Mouse (Mus musculus) midbrain, embryonic 14.5 days (tissue): ENCODE measurements around the gene Ppp1r12b. TPM values are rescaled to one million over a fixed set of nuclear protein-coding genes. Genes with fewer than 3 reads are reported as not detected.
A peak's percentile ranks its signal among the peaks of the same experiment; 100 is the strongest.

Experiments used
- ATAC-seq: fragments of 200-750 bp; cut with Nextera tagmentation; 2 replicates; pipeline ENCODE4 v1.8.0; 2017; ENCODE audit warnings: moderate number of reproducible peaks, moderate library complexity; ENCODE audit not compliant: low FRiP score, low TSS enrichment
- DNase-seq: peaks from one replicate; pipeline ENCODE4 v3.0.0-alpha.2; 2015
- H3K27ac ChIP-seq: fragments of 300-500 bp; sonication (generic); replicated peaks from 2 replicates; pipeline ENCODE4 v1.5.1; 2014; ENCODE audit warnings: mild to moderate bottlenecking, low read depth, low read length, moderate library complexity
- H3K27me3 ChIP-seq: fragments of 300-500 bp; sonication (generic); 2 replicates; pipeline ENCODE4 v1.6.1; 2014; ENCODE audit warnings: low read length, control low read depth, mixed read lengths; ENCODE audit not compliant: control insufficient read depth, insufficient read depth
- H3K36me3 ChIP-seq: fragments of 300-500 bp; sonication (generic); 2 replicates; pipeline ENCODE4 v1.6.1; 2014; ENCODE audit warnings: low read length, control low read depth; ENCODE audit not compliant: control insufficient read depth, insufficient read depth
- H3K4me1 ChIP-seq: fragments of 300-500 bp; sonication (generic); 2 replicates; pipeline ENCODE4 v1.6.1; 2014; ENCODE audit warnings: mild to moderate bottlenecking, antibody characterized with exemption, low read length, control low read depth; ENCODE audit not compliant: control insufficient read depth, insufficient read depth
- H3K4me2 ChIP-seq: fragments of 300-500 bp; sonication (generic); 2 replicates; pipeline ENCODE4 v1.6.1; 2014; ENCODE audit warnings: mild to moderate bottlenecking, low read length, moderate library complexity
- H3K4me3 ChIP-seq: fragments of 300-500 bp; sonication (generic); replicated peaks from 2 replicates; pipeline ENCODE4 v1.5.1; 2014; ENCODE audit warnings: low read depth, low read length
- H3K9ac ChIP-seq: fragments of 300-500 bp; sonication (generic); replicated peaks from 2 replicates; pipeline ENCODE4 v1.6.1; 2014; ENCODE audit warnings: mild to moderate bottlenecking, low read length, moderate library complexity
- H3K9me3 ChIP-seq: fragments of 300-500 bp; sonication (generic); 2 replicates; pipeline ENCODE4 v1.6.1; 2016; ENCODE audit warnings: low read length, control low read depth, mixed read lengths; ENCODE audit not compliant: control insufficient read depth
- WGBS: fragments of 180-500 bp; shearing (Covaris S2); extraction: QIAGEN DNeasy Blood & Tissue Kit; methylation state at CpG from one replicate; pipeline ENCODE4 v1.1.7; 2014; 5-methylcytosine and 5-hydroxymethylcytosine counted together
- polyA plus RNA-seq: library from polyadenylated mRNA; unstranded; fragments of >200 nt; fragmentation: Nextera tagmentation; extraction: Ambion mirVana; gene quantifications from 2 replicates; pipeline ENCODE4 v1.2.1, GENCODE M21; 2014

The Ppp1r12b gene
- polyA plus RNA-seq, 1 experiment from 2014 or later, result 14.5 TPM

DNA sequence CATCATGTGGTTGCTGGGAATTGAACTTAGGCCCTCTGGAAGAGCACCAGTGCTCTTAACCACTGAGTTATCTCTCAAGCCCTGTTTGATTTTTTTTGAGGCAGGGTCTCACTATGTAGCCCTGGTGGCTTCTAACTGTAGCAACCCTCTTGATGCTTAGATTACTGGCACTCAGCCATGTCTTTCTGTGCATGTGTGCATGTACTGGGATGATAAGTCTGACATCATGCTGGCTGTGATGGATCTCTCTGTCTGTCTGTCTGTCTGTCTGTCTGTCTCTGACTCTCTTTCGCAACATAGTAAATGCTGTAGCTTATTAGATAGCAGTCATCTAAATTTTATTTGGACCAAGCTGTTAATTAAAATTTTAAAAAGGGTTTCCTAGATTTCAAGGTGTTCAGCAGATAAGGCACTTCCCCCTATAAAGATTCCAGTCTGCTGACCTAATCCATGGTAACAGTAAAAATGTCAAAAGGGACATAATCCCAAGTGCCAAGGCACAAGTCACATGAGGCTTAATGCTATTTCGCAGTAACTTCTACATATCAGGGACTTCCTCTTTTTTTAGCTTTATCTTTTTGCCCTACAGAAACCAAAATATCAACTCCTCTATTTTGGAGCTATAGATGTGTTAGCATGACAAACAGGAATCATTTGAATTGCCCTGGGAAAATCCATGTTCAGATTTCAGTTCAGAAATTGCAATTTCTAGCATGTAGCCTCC lies 164.9 kb downstream of the Ppp1r12b start:
- no peak overlapping the region for H3K4me3 ChIP-seq
- no peak overlapping the region for H3K27ac ChIP-seq
- 87% methylated on average over 2 of the region's 2 CpGs for WGBS
- H3K4me1 ChIP-seq, result no peaks in the 10 kb centered on the region
- H3K9ac ChIP-seq, result no peak overlapping the region
- no peaks in the 10 kb centered on the region for H3K27me3 ChIP-seq
- no peaks in the 10 kb centered on the region for H3K9me3 ChIP-seq
- DNase-seq (no peak), ATAC-seq (no peak)
- H3K4me2 ChIP-seq, result no peak overlapping the region
- no peaks in the 10 kb centered on the region for H3K36me3 ChIP-seq

DNA sequence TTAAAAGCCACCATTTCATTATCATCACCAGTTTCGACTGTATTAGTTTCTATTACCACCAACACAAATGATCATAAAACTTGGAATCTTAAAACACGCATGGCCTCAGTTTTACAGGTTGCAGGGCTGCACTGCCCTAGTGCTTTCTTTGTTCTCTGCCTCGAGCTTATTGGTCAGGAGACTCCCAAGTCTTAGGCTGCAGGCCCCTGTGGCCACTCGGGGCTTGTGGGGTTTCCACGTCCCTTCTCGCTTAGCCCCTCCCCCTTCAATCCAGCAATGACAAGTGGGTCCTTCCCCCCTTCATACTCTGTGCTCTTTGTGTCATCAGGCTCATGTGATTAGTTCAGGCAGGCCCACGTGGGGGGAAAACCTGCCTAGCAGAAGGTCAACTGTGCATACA lies 167.6 kb downstream of the Ppp1r12b start:
- no peak overlapping the region for H3K27ac ChIP-seq
- DNase-seq (no peak), ATAC-seq (no peak)
- H3K4me1 ChIP-seq, result no peaks in the 10 kb centered on the region
- 40% methylated on average over 7 of the region's 7 CpGs for WGBS
- H3K36me3 ChIP-seq, result no peaks in the 10 kb centered on the region
- H3K9me3 ChIP-seq, result no peaks in the 10 kb centered on the region
- H3K9ac ChIP-seq, result no peak overlapping the region
- no peaks in the 10 kb centered on the region for H3K27me3 ChIP-seq
- H3K4me2 ChIP-seq, result no peak overlapping the region
- H3K4me3 ChIP-seq, result no peak overlapping the region

DNA sequence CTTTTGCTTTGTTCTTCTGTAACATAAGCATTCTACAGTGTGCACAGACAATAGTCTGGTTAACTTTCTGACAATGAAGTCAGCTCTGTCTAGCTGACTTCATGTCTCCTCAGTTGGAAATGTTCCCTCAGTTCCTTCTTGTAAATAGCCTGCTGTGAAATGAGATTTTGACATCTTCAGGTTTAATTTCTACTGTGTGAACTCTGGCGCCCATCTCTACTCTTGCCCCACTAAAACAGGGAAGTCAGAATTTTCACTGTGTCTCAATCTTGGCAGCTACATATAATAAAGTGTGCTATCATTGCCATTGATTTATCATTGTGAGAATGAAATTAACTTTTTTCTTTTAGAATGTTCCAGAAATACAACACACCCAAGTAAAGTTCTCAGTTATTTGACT lies 170.8 kb downstream of the Ppp1r12b start:
- Histone ChIP-seq H3K9me3 (no peaks in the 10 kb centered on the region), H3K9ac (no peak overlapping the region), H3K36me3 (no peaks in the 10 kb centered on the region), H3K4me2 (no peak overlapping the region), H3K27me3 (no peaks in the 10 kb centered on the region), H3K27ac (no peak overlapping the region), H3K4me3 (no peak overlapping the region), H3K4me1 (no peaks in the 10 kb centered on the region)
- no peak for DNase-seq
- 84% methylated on average over 1 of the region's 1 CpGs for WGBS
- no peak for ATAC-seq

DNA sequence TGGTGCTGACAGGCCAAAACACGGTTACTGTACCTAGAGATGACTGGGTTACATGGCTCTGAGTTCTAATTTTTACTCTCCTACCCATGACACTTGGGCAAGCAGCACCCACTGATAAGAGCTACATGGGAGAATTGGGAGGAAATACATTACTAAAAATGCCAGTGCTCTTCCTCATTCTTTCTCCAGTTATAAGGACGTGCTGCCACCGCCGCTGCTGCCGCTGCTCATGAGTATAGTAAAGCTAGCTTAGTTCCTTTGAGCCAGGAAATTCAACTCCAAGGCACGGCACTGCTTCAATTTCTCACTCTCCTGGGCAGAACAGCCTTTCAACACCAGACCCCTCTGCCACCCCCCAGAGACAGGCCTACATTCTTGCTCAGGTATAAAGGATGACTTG lies 171.3 kb downstream of the Ppp1r12b start:
- H3K9ac ChIP-seq, result no peak overlapping the region
- H3K27ac ChIP-seq, result no peak overlapping the region
- ATAC-seq, result no peak
- no peaks in the 10 kb centered on the region for H3K4me1 ChIP-seq
- H3K4me2 ChIP-seq, result no peak overlapping the region
- H3K36me3 ChIP-seq, result no peaks in the 10 kb centered on the region
- H3K27me3 ChIP-seq, result no peaks in the 10 kb centered on the region
- no peak for DNase-seq
- no peaks in the 10 kb centered on the region for H3K9me3 ChIP-seq
- WGBS, result 84% methylated on average over 6 of the region's 6 CpGs
- no peak overlapping the region for H3K4me3 ChIP-seq

DNA sequence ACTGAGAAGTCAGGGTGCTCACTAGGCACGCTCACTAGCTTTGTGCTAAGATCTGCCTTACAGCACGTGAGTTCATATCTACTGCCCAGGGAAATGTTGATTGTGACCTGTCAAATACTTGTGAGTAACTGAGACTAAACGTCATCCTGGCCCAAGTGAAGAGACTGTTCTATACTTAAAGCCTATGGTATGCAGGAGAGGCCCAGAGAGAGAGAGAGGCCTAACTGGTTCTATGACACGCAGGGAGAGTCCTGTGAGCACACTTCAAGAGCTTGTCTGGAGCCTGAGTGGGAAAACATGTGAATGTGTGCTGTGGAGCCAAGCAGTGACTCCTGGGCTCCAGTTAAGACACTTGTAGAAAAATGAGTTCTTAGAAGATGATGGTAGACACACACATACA lies 171.8 kb downstream of the Ppp1r12b start:
- H3K4me2 ChIP-seq, result no peak overlapping the region
- no peaks in the 10 kb centered on the region for H3K4me1 ChIP-seq
- no peaks in the 10 kb centered on the region for H3K27me3 ChIP-seq
- H3K9me3 ChIP-seq, result no peaks in the 10 kb centered on the region
- no peak overlapping the region for H3K4me3 ChIP-seq
- 86% methylated on average over 4 of the region's 4 CpGs for WGBS
- no peak overlapping the region for H3K9ac ChIP-seq
- no peak for ATAC-seq
- DNase-seq, result no peak
- H3K27ac ChIP-seq, result no peak overlapping the region
- H3K36me3 ChIP-seq, result no peaks in the 10 kb centered on the region

DNA sequence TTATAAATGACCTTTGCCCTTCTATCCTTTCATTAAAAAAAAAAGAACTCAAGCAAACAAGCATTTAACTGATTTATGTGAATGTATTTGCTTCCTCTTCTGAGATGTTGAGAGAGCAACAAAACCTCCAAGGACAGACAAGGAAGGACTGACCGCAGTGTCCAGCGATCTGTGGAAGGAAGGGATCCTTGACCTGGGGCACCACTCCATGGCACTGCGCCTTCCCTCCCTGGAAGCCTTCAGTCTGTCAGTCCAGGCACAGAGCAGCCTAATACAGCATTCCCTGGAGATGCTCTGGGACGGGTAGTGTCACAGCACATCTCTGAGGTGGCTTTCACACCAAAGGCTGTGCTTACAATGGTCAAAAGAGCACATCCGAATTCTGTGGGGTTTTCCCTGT lies 172.9 kb downstream of the Ppp1r12b start:
- DNase-seq (no peak), ATAC-seq (no peak)
- Histone ChIP-seq H3K4me3 (no peak overlapping the region), H3K4me1 (no peaks in the 10 kb centered on the region), H3K27me3 (no peaks in the 10 kb centered on the region), H3K4me2 (no peak overlapping the region), H3K9ac (no peak overlapping the region), H3K9me3 (no peaks in the 10 kb centered on the region), H3K27ac (no peak overlapping the region), H3K36me3 (no peaks in the 10 kb centered on the region)
- 88% methylated on average over 5 of the region's 5 CpGs for WGBS

DNA sequence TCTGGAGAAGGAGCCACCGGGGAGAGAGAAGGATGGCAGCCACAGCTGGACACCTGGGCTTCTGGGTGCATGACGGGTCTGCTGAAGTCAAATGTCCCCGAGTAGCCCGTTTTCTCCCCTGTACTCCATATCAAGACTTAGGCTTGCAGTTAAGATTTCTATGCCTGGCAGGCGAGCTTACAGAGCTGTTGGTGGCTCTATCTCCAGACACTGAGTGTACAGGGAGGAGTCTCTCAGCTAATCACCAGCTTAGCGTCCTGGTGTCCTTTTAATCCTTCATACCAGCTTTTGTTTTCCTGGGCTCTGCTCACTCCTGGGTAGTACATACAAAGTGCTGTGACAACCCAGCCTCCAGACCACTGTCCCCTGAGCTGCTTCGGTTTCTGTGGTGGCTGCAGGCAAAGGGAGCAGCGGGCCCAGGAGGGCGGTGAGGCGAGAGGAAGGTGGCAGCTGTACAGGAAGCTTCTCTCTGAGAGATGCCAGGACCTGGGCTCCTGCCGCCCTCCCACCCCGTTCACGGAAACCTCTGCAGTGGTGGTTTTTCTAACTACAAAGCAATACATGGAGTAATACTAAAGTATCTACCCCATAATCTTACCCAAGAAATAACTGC lies 177.7 kb downstream of the Ppp1r12b start:
- H3K27me3 ChIP-seq, result no peaks in the 10 kb centered on the region
- H3K27ac ChIP-seq, result no peak overlapping the region
- H3K9me3 ChIP-seq, result no peaks in the 10 kb centered on the region
- WGBS, result 44% methylated on average over 13 of the region's 13 CpGs
- no peak overlapping the region for H3K9ac ChIP-seq
- 0 out of 2 replicates have a peak, but pooled peaks cover 4% of the 10 kb centered on the region for H3K36me3 ChIP-seq
- no peak overlapping the region for H3K4me3 ChIP-seq
- ATAC-seq (no peak), DNase-seq (peak; percentile 26)
- H3K4me1 ChIP-seq, result no peaks in the 10 kb centered on the region
- no peak overlapping the region for H3K4me2 ChIP-seq

DNA sequence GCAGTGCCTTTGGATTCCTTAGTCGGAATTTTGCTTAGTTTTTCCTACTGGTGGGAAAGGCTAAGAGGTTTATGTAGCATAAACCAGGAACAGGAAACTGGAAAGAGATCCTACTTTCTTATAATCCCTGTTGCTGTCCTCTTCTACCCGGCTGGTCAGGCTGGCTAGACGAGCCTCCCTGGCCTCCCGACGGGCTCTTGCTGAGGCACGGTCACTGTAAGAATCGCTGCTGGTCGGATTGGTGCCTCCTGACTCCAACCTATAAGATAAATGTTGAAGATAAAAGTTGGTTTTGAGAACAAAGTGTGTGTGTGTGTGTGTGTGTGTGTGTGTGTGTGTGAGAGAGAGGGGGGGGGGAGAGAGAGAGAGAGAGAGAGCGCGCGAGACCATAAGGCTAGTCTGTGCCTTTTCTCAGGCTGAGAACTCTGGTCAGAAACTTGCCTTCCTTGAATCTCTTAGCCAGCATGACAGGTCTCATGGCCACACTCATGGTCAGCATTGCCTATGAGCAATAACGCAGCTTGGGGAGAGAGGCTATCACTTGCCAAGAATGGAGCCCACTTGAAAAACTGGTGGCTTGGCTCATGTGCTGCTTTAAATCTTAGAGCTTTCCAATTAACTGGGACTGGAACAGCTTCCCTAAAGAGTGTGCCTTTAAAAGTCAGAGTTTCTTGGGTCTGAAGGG lies 178.4 kb downstream of the Ppp1r12b start:
- Histone ChIP-seq H3K4me1 (no peaks in the 10 kb centered on the region), H3K4me3 (no peak overlapping the region), H3K4me2 (no peak overlapping the region), H3K36me3 (0 out of 2 replicates have a peak, but pooled peaks cover 7% of the 10 kb centered on the region), H3K9ac (no peak overlapping the region), H3K27me3 (no peaks in the 10 kb centered on the region), H3K27ac (no peak overlapping the region), H3K9me3 (no peaks in the 10 kb centered on the region)
- DNase-seq (no peak), ATAC-seq (no peak)
- 85% methylated on average over 12 of the region's 12 CpGs for WGBS
